Mouse (Mus musculus) ES-E14 (cell line): ENCODE results near the gene Pitpnm2. TPM values are rescaled to one million over a fixed set of nuclear protein-coding genes. Genes with fewer than 3 reads are reported as not detected.

Experiments
- DNase-seq: peaks from one replicate; pipeline ENCODE4 v3.0.0-alpha.2; 2013; ENCODE audit warnings: low read depth, low spot score
- H3K27ac ChIP-seq: 2 replicates; pipeline ENCODE4 v1.5.1; 2012; ENCODE audit warnings: low read depth, mild to moderate bottlenecking, low read length, moderate library complexity, mixed read lengths; ENCODE audit not compliant: poor library complexity, insufficient read depth, severe bottlenecking
- H3K36me3 ChIP-seq: 2 replicates; pipeline ENCODE4 v1.6.1; 2012; ENCODE audit warnings: mild to moderate bottlenecking, low read length, moderate library complexity, mixed read lengths; ENCODE audit not compliant: control insufficient read depth, poor library complexity, insufficient read depth, severe bottlenecking
- H3K4me1 ChIP-seq, 2 experiments: fragments of 150-350 bp in 1 of 2; sonication (generic) in 1 of 2; 2 replicates each; pipeline ENCODE4 v1.6.1; 2012; ENCODE audit warnings: low read length in 2 of 2, mild to moderate bottlenecking in 1 of 2, mixed read lengths in 1 of 2; ENCODE audit not compliant: control insufficient read depth in 2 of 2, insufficient read depth in 2 of 2, poor library complexity in 1 of 2
- H3K4me3 ChIP-seq, 2 experiments: fragments of 150-350 bp in 1 of 2; sonication (generic) in 1 of 2; 2 replicates each; pipeline ENCODE4 v1.5.1; 2012; ENCODE audit warnings: low read length in 2 of 2, low read depth in 1 of 2, mild to moderate bottlenecking in 1 of 2, mixed read lengths in 1 of 2; ENCODE audit not compliant: insufficient read depth in 1 of 2, poor library complexity in 1 of 2, severe bottlenecking in 1 of 2
- H3K9ac ChIP-seq: 2 replicates; pipeline ENCODE4 v1.6.1; 2012; ENCODE audit warnings: low read depth, mild to moderate bottlenecking, low read length, mixed read lengths; ENCODE audit not compliant: poor library complexity, insufficient read depth, severe bottlenecking
- H3K9me3 ChIP-seq: fragments of 150-350 bp; sonication (generic); 2 replicates; pipeline ENCODE4 v1.6.1; 2012; ENCODE audit warnings: low read depth, mild to moderate bottlenecking, low read length; ENCODE audit not compliant: control insufficient read depth, insufficient read depth
- CHD2 ChIP-seq: IDR thresholded peaks from 2 replicates; pipeline ENCODE4 v1.6.1; 2014; ENCODE audit warnings: mild to moderate bottlenecking, low read depth, low read length, inconsistent platforms
- HCFC1 ChIP-seq: IDR thresholded peaks from 2 replicates; pipeline ENCODE4 v1.6.1; 2012; ENCODE audit warnings: low read length, inconsistent platforms, borderline replicate concordance; ENCODE audit not compliant: insufficient read depth
- MAFK ChIP-seq: IDR thresholded peaks from 2 replicates; pipeline ENCODE4 v1.6.1; 2014; ENCODE audit warnings: mild to moderate bottlenecking, low read depth, low read length, inconsistent platforms; ENCODE audit not compliant: insufficient read depth
- ZC3H11A ChIP-seq: IDR thresholded peaks from 2 replicates; pipeline ENCODE4 v1.6.1; 2012; ENCODE audit warnings: low read depth, mild to moderate bottlenecking, inconsistent platforms, low read length, borderline replicate concordance
- ZNF384 ChIP-seq: IDR thresholded peaks from 2 replicates; pipeline ENCODE4 v1.6.1; 2012; ENCODE audit warnings: low read depth, low read length, inconsistent platforms
- in situ Hi-C, 2 experiments: fragments of 600-800 bp; cut with MboI; formaldehyde crosslinking; loops; one replicate each; pipeline ENCODE4 v1.15.1; 2025; ENCODE audit warnings: low sequenced_read_pairs in 2 of 2, inconsistent platforms in 1 of 2; ENCODE audit not compliant: unreplicated experiment in 2 of 2
- total RNA-seq: library from RNA; depleted of rRNA; stranded (reverse); fragments of 300-350 nt; gene quantifications from 2 replicates; pipeline ENCODE4 v1.2.3, GENCODE M21; 2012

The Pitpnm2 gene
- total RNA-seq, 1 experiment: 6.6 TPM

GRCm38 (mm10) chr5:124091951-124092406 lies 157.6 kb downstream of the Pitpnm2 start:
- Histone ChIP-seq H3K9me3 (no peaks in the 10 kb centered on the region), H3K36me3 (no peaks in the 10 kb centered on the region), H3K4me1 (peaks cover 0 to 9% of the 10 kb centered on the region in 2 experiments; a peak in 2 of 4 replicates), H3K4me3 (no peak overlapping the region), H3K27ac (no peak overlapping the region), H3K9ac (no peak overlapping the region)
- no peak for DNase-seq
- in situ Hi-C loops: no loop called here
- TF ChIP-seq ZNF384 (no peak), ZC3H11A (no peak), CHD2 (no peak), MAFK (no peak), HCFC1 (no peak)

DNA sequence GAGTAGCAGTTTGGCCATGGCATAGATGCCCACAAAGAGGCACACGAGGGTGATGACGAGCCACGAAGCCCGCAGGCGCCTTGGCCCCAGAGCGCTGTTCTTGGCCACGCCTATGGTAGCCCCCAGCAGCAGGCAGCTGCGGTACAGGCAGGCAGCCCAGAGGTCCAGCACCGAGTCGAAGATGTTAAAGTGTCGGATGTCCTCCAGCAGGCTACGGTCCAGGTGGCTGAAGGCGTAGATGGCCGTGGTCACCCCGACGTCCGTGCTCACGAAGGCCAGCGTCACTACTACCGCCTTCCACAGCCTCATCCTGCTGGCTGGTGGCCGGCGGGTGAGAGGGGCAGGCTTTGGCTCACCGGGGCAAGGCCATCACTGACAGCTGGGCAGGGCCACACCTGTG lies 159.7 kb downstream of the Pitpnm2 start:
- no peak for TF ChIP-seq ZC3H11A
- no peak for TF ChIP-seq MAFK
- TF ChIP-seq ZNF384: no peak
- TF ChIP-seq CHD2: no peak
- no peak for TF ChIP-seq HCFC1
- Histone ChIP-seq H3K9me3 (no peaks in the 10 kb centered on the region), H3K27ac (no peak overlapping the region), H3K4me3 (peak overlapping the region; percentile 48 to 53; a peak in 3 of 4 replicates), H3K36me3 (no peaks in the 10 kb centered on the region), H3K4me1 (peaks cover 0 to 6% of the 10 kb centered on the region in 2 experiments; a peak in 2 of 4 replicates), H3K9ac (no peak overlapping the region; the same call in 1 of the 2 replicates)
- no peak for DNase-seq
- in situ Hi-C loops: no loop called here

- DNase-seq: no peak
- in situ Hi-C loops: no loop called here
- Histone ChIP-seq H3K9me3 (no peaks in the 10 kb centered on the region), H3K4me1 (peaks cover 0 to 4% of the 10 kb centered on the region in 2 experiments; a peak in 2 of 4 replicates), H3K27ac (no peak overlapping the region), H3K4me3 (no peak overlapping the region), H3K9ac (no peak overlapping the region), H3K36me3 (no peaks in the 10 kb centered on the region)
- TF ChIP-seq MAFK: no peak
- no peak for TF ChIP-seq ZNF384
- no peak for TF ChIP-seq ZC3H11A
- TF ChIP-seq CHD2: no peak
- TF ChIP-seq HCFC1: no peak
Observed at GRCm38 (mm10) chr5:124086876-124087275, 162.7 kb downstream of the Pitpnm2 start.

DNA sequence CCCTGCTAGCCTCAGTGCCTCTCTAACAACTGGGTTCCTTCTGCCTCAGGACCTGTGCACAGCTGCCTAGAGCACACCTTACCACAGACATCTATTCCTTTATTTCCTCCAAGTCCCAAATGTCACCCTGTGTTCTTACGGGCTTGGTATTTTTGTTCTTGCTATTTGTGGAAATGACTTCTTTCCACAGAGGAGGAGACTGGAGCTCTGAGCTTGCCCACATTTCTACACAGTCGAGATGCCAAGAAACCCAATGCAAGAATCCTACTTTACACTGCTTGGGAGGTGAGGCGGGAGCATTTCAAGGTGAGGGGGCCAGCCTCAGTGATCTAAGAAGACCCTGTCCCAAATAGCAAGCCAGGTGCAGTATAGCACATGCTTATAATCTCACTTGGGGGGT lies 164.0 kb downstream of the Pitpnm2 start:
- in situ Hi-C loops: no loop called here
- no peaks in the 10 kb centered on the region for H3K36me3 ChIP-seq
- H3K9ac ChIP-seq: no peak overlapping the region

DNA sequence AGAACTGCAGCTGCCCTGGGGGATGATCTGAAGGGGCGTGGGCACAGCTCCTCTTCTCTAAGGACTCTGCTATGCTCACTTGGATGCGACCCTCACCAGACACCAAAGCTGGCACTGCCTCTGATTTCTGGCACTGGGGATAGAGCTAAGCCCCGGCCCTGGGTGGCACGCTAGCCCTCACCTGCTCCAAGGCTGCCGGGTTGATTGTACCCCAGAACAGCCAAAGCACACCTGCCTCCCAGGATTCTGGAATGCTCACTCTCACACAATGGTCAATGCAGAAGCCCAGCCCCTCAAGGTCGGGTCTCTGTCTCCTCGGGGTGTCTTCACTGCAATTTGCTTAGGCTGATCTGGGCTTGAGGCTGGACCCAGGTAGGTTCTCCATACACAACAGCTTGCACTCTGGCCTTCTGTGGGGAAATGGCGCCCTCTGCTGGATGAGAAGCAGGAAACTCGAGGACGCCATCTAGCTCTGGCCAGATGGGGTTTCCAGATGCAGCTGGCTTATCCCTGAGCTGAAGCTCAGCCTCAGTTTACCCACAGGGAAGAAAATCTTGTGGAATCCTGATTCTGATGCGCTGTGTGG lies 164.9 kb downstream of the Pitpnm2 start:
- H3K4me3 ChIP-seq: no peak overlapping the region
- H3K9me3 ChIP-seq: no peaks in the 10 kb centered on the region
- H3K9ac ChIP-seq: no peak overlapping the region
- H3K27ac ChIP-seq: no peak overlapping the region
- TF ChIP-seq ZNF384: no peak
- TF ChIP-seq ZC3H11A: peak; percentile 96
- TF ChIP-seq MAFK: no peak
- no peak for TF ChIP-seq CHD2
- H3K4me1 ChIP-seq: no peaks in the 10 kb centered on the region; a peak in 2 of 4 replicates
- peak; percentile 76 for DNase-seq
- in situ Hi-C loops: loop anchor here in 1 of 2 experiments (5.0 kb wide), 1 partner anchor 82 kb away; no protein-coding TSS in a partner anchor
- no peaks in the 10 kb centered on the region for H3K36me3 ChIP-seq

More for the DNA sequence above, 164.0 kb downstream of the Pitpnm2 start:
- no peak overlapping the region for H3K4me3 ChIP-seq
- H3K27ac ChIP-seq: no peak overlapping the region
- H3K9me3 ChIP-seq: no peaks in the 10 kb centered on the region
- TF ChIP-seq HCFC1 (no peak), MAFK (no peak), ZNF384 (no peak), ZC3H11A (no peak), CHD2 (no peak)
- no peak for DNase-seq
- H3K4me1 ChIP-seq: peaks cover 0 to 2% of the 10 kb centered on the region in 2 experiments; a peak in 2 of 4 replicates
